8 mouse cellular contexts compared by ENCODE assay signal in genomic region chr4:116556561-116557305, GRCm38 (mm10). TPM values are rescaled to one million over a fixed set of nuclear protein-coding genes. Genes with fewer than 3 reads are reported as not detected.
DNase-seq lines count a peak whose midpoint lies in the region; ATAC-seq and TF ChIP-seq lines count a peak whose summit lies in the region.

No protein-coding gene starts in this region.

- ATAC-seq in forebrain, embryonic 16.5 days, result peak; percentile 97
- ATAC-seq in lung, embryonic 14.5 days (ENCODE audit: insufficient read depth), result peak; percentile 97

- H3K36me3 ChIP-seq in ES-E14 (ENCODE audit: control insufficient read depth, insufficient read depth, low read length, poor library complexity, severe bottlenecking), result peaks cover 4% of the 10 kb centered on the region; the same call in 1 of the 2 replicates
- H3K36me3 ChIP-seq in forebrain, embryonic 16.5 days (ENCODE audit: control insufficient read depth, insufficient read depth), result no peaks in the 10 kb centered on the region; the same call in 1 of the 2 replicates
- peaks cover 16% of the 10 kb centered on the region for H3K36me3 ChIP-seq in lung, embryonic 14.5 days (ENCODE audit: insufficient read depth)
- peaks cover 6% of the 10 kb centered on the region; the same call in 1 of the 2 replicates for H3K36me3 ChIP-seq in thymus, adult 2 months (ENCODE audit: control insufficient read depth, insufficient read depth, low read length)

- H3K9me3 ChIP-seq in ES-E14 (ENCODE audit: control insufficient read depth, insufficient read depth, low read depth, low read length), result no peaks in the 10 kb centered on the region
- no peaks in the 10 kb centered on the region for H3K9me3 ChIP-seq in forebrain, embryonic 16.5 days (ENCODE audit: control insufficient read depth, low read length)
- no peaks in the 10 kb centered on the region for H3K9me3 ChIP-seq in lung, embryonic 14.5 days (ENCODE audit: low read depth, low read length)

- peak overlapping the region; percentile 89 for H3K27ac ChIP-seq in ES-E14 (ENCODE audit: insufficient read depth, low read depth, low read length, poor library complexity, severe bottlenecking)
- H3K27ac ChIP-seq in forebrain, embryonic 16.5 days (ENCODE audit: low read length), result peak overlapping the region; percentile 95
- peak overlapping the region; percentile 97 for H3K27ac ChIP-seq in layer of hippocampus, adult 2 months
- peak overlapping the region; percentile 95 for H3K27ac ChIP-seq in lung, embryonic 14.5 days (ENCODE audit: low read depth)
- H3K27ac ChIP-seq in olfactory bulb, adult 2 months (ENCODE audit: insufficient read depth, low read depth, low read length), result peak overlapping the region; percentile 88
- H3K27ac ChIP-seq in thymus, adult 2 months (ENCODE audit: control insufficient read depth, insufficient read depth, low read length), result peak overlapping the region; percentile 96

- peak; percentile 82 for TF ChIP-seq POLR2A in olfactory bulb, adult 2 months (IDR thresholded peaks at IDR 0.05; ENCODE audit: insufficient read depth, low read depth, low read length)
- peak; percentile 75; the same call in 1 of the 2 replicates for TF ChIP-seq POLR2A in thymus, adult 2 months (IDR thresholded peaks at IDR 0.05; ENCODE audit: control insufficient read depth, extremely low read depth, insufficient read depth, low read length, poor library complexity)

- peak; percentile 88 for DNase-seq in ES-E14 (ENCODE audit: low read depth, low spot score)
- DNase-seq in cerebellum, adult 11-12 months, result peak; percentile 94
- peak; percentile 93 to 94 for DNase-seq in heart, postnatal 36 days
- peak; percentile 93 to 95 for DNase-seq in layer of hippocampus, adult 2 months (ENCODE audit: low spot score in 2 of 2)
- peak; percentile 97 for DNase-seq in lung, embryonic 14.5 days
- peak; percentile 93 for DNase-seq in thymus, adult 2 months

- peak overlapping the region; percentile 98 for H3K9ac ChIP-seq in ES-E14 (ENCODE audit: insufficient read depth, low read depth, low read length, poor library complexity, severe bottlenecking)
- peak overlapping the region; percentile 86 for H3K9ac ChIP-seq in forebrain, embryonic 16.5 days (replicated peaks; ENCODE audit: low read depth, low read length)
- peak overlapping the region; percentile 92 for H3K9ac ChIP-seq in lung, embryonic 14.5 days

- no peaks in the 10 kb centered on the region for H3K27me3 ChIP-seq in forebrain, embryonic 16.5 days (replicated peaks; ENCODE audit: control insufficient read depth, insufficient read depth, low read length)
- H3K27me3 ChIP-seq in lung, embryonic 14.5 days (ENCODE audit: insufficient read depth, low read length), result no peaks in the 10 kb centered on the region
- no peaks in the 10 kb centered on the region for H3K27me3 ChIP-seq in thymus, adult 2 months (ENCODE audit: control insufficient read depth, insufficient read depth, low read length)

- H3K4me3 ChIP-seq in ES-E14 (ENCODE audit: insufficient read depth in 1 of 2, low read depth in 1 of 2, low read length in 2 of 2, poor library complexity in 1 of 2, severe bottlenecking in 1 of 2), result peak overlapping the region; percentile 96 to 98
- peak overlapping the region; percentile 97 for H3K4me3 ChIP-seq in forebrain, embryonic 16.5 days (replicated peaks; ENCODE audit: low read length)
- H3K4me3 ChIP-seq in layer of hippocampus, adult 2 months, result peak overlapping the region; percentile 79
- H3K4me3 ChIP-seq in lung, embryonic 14.5 days (ENCODE audit: low read depth, low read length), result peak overlapping the region; percentile 91
- H3K4me3 ChIP-seq in olfactory bulb, adult 2 months (ENCODE audit: insufficient read depth, low read depth, low read length), result peak overlapping the region; percentile 81
- peak overlapping the region; percentile 68 for H3K4me3 ChIP-seq in thymus, adult 2 months (ENCODE audit: control insufficient read depth, insufficient read depth, low read length)

- TF ChIP-seq CTCF in layer of hippocampus, adult 2 months (conservative IDR thresholded peaks at IDR 0.05), result no peak
- TF ChIP-seq CTCF in lung, embryonic 14.5 days (IDR thresholded peaks at IDR 0.05; ENCODE audit: low read depth), result no peak
- no peak for TF ChIP-seq CTCF in olfactory bulb, adult 2 months (IDR thresholded peaks at IDR 0.05; ENCODE audit: insufficient read depth, low read depth, low read length)
- no peak for TF ChIP-seq CTCF in thymus, adult 2 months (IDR thresholded peaks at IDR 0.05; ENCODE audit: borderline replicate concordance, control insufficient read depth, extremely low read depth, insufficient read depth, low read length, poor library complexity)

- no peaks in the 10 kb centered on the region; a peak in 1 of 4 replicates for H3K4me1 ChIP-seq in ES-E14 (ENCODE audit: control insufficient read depth in 2 of 2, insufficient read depth in 2 of 2, low read length in 2 of 2, poor library complexity in 1 of 2)
- peaks cover 15% of the 10 kb centered on the region for H3K4me1 ChIP-seq in forebrain, embryonic 16.5 days (replicated peaks; ENCODE audit: control insufficient read depth, insufficient read depth, low read length)
- no peaks in the 10 kb centered on the region for H3K4me1 ChIP-seq in lung, embryonic 14.5 days (ENCODE audit: insufficient read depth)
- no peaks in the 10 kb centered on the region for H3K4me1 ChIP-seq in olfactory bulb, adult 2 months (ENCODE audit: control insufficient read depth, insufficient read depth, low read length)
- 0 out of 2 replicates have a peak, but pooled peaks cover 2% of the 10 kb centered on the region for H3K4me1 ChIP-seq in thymus, adult 2 months (replicated peaks; ENCODE audit: control insufficient read depth, insufficient read depth, low read length)

- intact Hi-C loops in heart, postnatal 36 days (cut with DNase I), result loop anchor here (5.0 kb wide), 3 partner anchors 49 to 394 kb away; partner anchors contain the start of genes Ipp and Prdx1

- in situ Hi-C loops in ES-E14 (cut with MboI; ENCODE audit: low sequenced_read_pairs in 2 of 2, unreplicated experiment in 2 of 2), result no loop called here

- peak overlapping the region; percentile 66 for H3K4me2 ChIP-seq in forebrain, embryonic 16.5 days (ENCODE audit: low read length)
- H3K4me2 ChIP-seq in lung, embryonic 14.5 days, result peak overlapping the region; percentile 66

- WGBS in forebrain, embryonic 16.5 days, result under 1% methylated on average over 28 of the region's 28 CpGs
- under 1% methylated on average over 28 of the region's 28 CpGs for WGBS in lung, embryonic 14.5 days
- under 1% methylated on average over 28 of the region's 28 CpGs for WGBS in olfactory bulb, adult 2 months
- under 1% methylated on average over 28 of the region's 28 CpGs for WGBS in thymus, adult 2 months

TF ChIP-seq in ES-E14, 5 proteins besides CTCF, POLR2A, EP300 and RAD21:
- TF ChIP-seq CHD2 (IDR thresholded peaks at IDR 0.05; ENCODE audit: low read depth, low read length), result no peak
- TF ChIP-seq MAFK (IDR thresholded peaks at IDR 0.05; ENCODE audit: insufficient read depth, low read depth, low read length), result no peak
- TF ChIP-seq HCFC1 (IDR thresholded peaks at IDR 0.05; ENCODE audit: borderline replicate concordance, insufficient read depth, low read length), result peak; percentile 94

RNA-seq across cellular contexts. Expression of gene Gpbp1l1, which starts 0.7 kb away (rescaled TPM):
- total RNA-seq in ES-E14 (2012; rRNA removed), result 65.9 and 74.3 TPM in 2 replicates
- polyA plus RNA-seq in forebrain, embryonic 16.5 days (2015; fragmentation: Nextera tagmentation; extraction: Ambion mirVana), result 19.0 and 22.9 TPM in 2 replicates
- 10 to 100 TPM; 65.4 to 83.1 TPM for total RNA-seq in heart, postnatal 36 days (2021)
- 10 to 100 TPM; 38.2 to 45.0 TPM for total RNA-seq in layer of hippocampus, adult 2 months (2021)
- polyA plus RNA-seq in lung, embryonic 14.5 days (2014; fragmentation: Nextera tagmentation; extraction: Ambion mirVana), result 39.5 and 41.5 TPM in 2 replicates
- polyA plus RNA-seq in olfactory bulb, adult 2 months (2012; ENCODE audit: insufficient read depth, insufficient read length, low replicate concordance, missing spikeins), result 174 TPM in 1 of 2 replicates, not detected in the other
- polyA plus RNA-seq in thymus, adult 2 months (2012; rRNA removed), result 76.9 and 81.2 TPM in 2 replicates

RNA-seq across cellular contexts. Expression of gene Tmem69, which starts 1.0 kb away (rescaled TPM):
- 10.1 and 11.4 TPM in 2 replicates for total RNA-seq in ES-E14 (2012; rRNA removed)
- polyA plus RNA-seq in forebrain, embryonic 16.5 days (2015; fragmentation: Nextera tagmentation; extraction: Ambion mirVana), result 28.3 and 30.0 TPM in 2 replicates
- total RNA-seq in heart, postnatal 36 days (2021), result 10 to 100 TPM; 21.2 to 26.4 TPM
- 10 to 100 TPM; 11.4 to 13.3 TPM for total RNA-seq in layer of hippocampus, adult 2 months (2021)
- 21.2 and 27.7 TPM in 2 replicates for polyA plus RNA-seq in lung, embryonic 14.5 days (2014; fragmentation: Nextera tagmentation; extraction: Ambion mirVana)
- not detected in 2 replicates for polyA plus RNA-seq in olfactory bulb, adult 2 months (2012; ENCODE audit: insufficient read depth, insufficient read length, low replicate concordance, missing spikeins)
- 7.2 and 8.0 TPM in 2 replicates for polyA plus RNA-seq in thymus, adult 2 months (2012; rRNA removed)

RNA-seq across cellular contexts. Expression of gene Ccdc17, which starts 39.7 kb away (rescaled TPM):
- total RNA-seq in ES-E14 (2012; rRNA removed), result 2.7 and 2.9 TPM in 2 replicates
- polyA plus RNA-seq in forebrain, embryonic 16.5 days (2015; fragmentation: Nextera tagmentation; extraction: Ambion mirVana), result 1.9 and 3.6 TPM in 2 replicates
- total RNA-seq in heart, postnatal 36 days (2021), result 1 to 10 TPM; 2.6 to 3.5 TPM
- total RNA-seq in layer of hippocampus, adult 2 months (2021), result 1 to 10 TPM; 5.7 to 7.4 TPM
- polyA plus RNA-seq in lung, embryonic 14.5 days (2014; fragmentation: Nextera tagmentation; extraction: Ambion mirVana), result 2.6 and 3.4 TPM in 2 replicates
- not detected in 2 replicates for polyA plus RNA-seq in olfactory bulb, adult 2 months (2012; ENCODE audit: insufficient read depth, insufficient read length, low replicate concordance, missing spikeins)
- 7.3 and 9.9 TPM in 2 replicates for polyA plus RNA-seq in thymus, adult 2 months (2012; rRNA removed)

RNA-seq across cellular contexts. Expression of gene Ipp, which starts 49.4 kb away (rescaled TPM):
- total RNA-seq in ES-E14 (2012; rRNA removed), result 2.6 and 3.7 TPM in 2 replicates
- 18.4 and 20.7 TPM in 2 replicates for polyA plus RNA-seq in forebrain, embryonic 16.5 days (2015; fragmentation: Nextera tagmentation; extraction: Ambion mirVana)
- total RNA-seq in heart, postnatal 36 days (2021), result 10 to 100 TPM; 15.8 to 16.2 TPM
- total RNA-seq in layer of hippocampus, adult 2 months (2021), result 10 to 100 TPM; 17.5 to 20.1 TPM
- 3.4 and 3.8 TPM in 2 replicates for polyA plus RNA-seq in lung, embryonic 14.5 days (2014; fragmentation: Nextera tagmentation; extraction: Ambion mirVana)
- not detected in 2 replicates for polyA plus RNA-seq in olfactory bulb, adult 2 months (2012; ENCODE audit: insufficient read depth, insufficient read length, low replicate concordance, missing spikeins)
- polyA plus RNA-seq in thymus, adult 2 months (2012; rRNA removed), result 2.5 and 3.6 TPM in 2 replicates

Comparison
In these comparisons a context has a peak if more than half of its experiments do, and no peak if none do; other contexts are left out.
1. Peak in every context shown above with its lines: DNase-seq, ATAC-seq, H3K4me3 ChIP-seq and H3K27ac ChIP-seq.